Mouse (Mus musculus) testis, adult 2 months (tissue): ENCODE results near the gene Spata25.

ENCODE experiments used
- CTCF ChIP-seq: fragments of 200-500 bp; IDR thresholded peaks from 2 replicates; pipeline ENCODE4 v1.5.1; 2012; ENCODE audit warnings: low read depth, mild to moderate bottlenecking, inconsistent platforms, low read length, moderate library complexity; ENCODE audit not compliant: control insufficient read depth, insufficient read depth, insufficient replicate concordance
- POLR2A ChIP-seq: fragments of 200-500 bp; IDR thresholded peaks from 2 replicates; pipeline ENCODE4 v1.6.1; 2012; ENCODE audit warnings: low read depth, mild to moderate bottlenecking, inconsistent platforms, low read length, moderate library complexity; ENCODE audit not compliant: control insufficient read depth

- TF ChIP-seq CTCF (no peak), POLR2A (no peak)
Measured at GRCm38 (mm10) chr2:164823181-164823585, 5.2 kb downstream of the Spata25 start.
